Mouse (Mus musculus) brain, embryonic 14.5 days (tissue): ENCODE measurements at regions not wholly inside any gene's neighbourhood (a gene's known extent, or its start where the extent isn't known, plus 50 kb on each side); places are given as distances from the start of the nearest gene placed in this dataset.

ENCODE experiments used
- DNase-seq: peaks from one replicate; pipeline ENCODE4 v3.0.0-alpha.2; 2011; ENCODE audit warnings: low read depth
- CTCF ChIP-seq: fragments of 200-500 bp; IDR thresholded peaks from 2 replicates; pipeline ENCODE4 v1.5.1; 2012; ENCODE audit warnings: inconsistent platforms, mild to moderate bottlenecking, moderate library complexity, borderline replicate concordance; ENCODE audit not compliant: insufficient read depth, insufficient read length; ENCODE audit errors: extremely low read depth
- POLR2A ChIP-seq: fragments of 200-500 bp; IDR thresholded peaks from 2 replicates; pipeline ENCODE4 v1.6.1; 2012; ENCODE audit warnings: mild to moderate bottlenecking, inconsistent platforms, borderline replicate concordance; ENCODE audit not compliant: poor library complexity, insufficient read depth, insufficient read length, severe bottlenecking; ENCODE audit errors: extremely low read depth

DNA sequence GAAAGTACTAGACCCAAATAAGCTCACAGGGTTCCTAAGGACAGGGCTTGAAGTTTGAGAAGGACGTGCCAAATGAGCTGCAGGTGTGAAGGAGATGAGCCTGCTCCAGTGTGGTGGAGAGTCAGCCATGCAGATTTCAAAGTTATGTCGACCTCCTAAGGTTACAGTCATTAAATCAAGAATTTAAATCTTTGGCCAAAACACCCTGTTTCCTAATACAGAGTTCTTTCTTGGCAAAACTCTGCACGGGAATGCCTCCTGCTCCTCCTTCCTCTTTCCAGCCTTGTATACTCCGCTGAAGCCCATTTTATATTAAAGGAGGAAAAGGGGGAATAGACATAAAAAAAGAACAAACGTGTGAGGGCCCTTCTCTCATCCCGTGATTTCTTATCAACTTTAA, 315.1 kb upstream of the Npvf start:
- no peak for DNase-seq
- TF ChIP-seq POLR2A = no peak
- no peak for TF ChIP-seq CTCF

DNA sequence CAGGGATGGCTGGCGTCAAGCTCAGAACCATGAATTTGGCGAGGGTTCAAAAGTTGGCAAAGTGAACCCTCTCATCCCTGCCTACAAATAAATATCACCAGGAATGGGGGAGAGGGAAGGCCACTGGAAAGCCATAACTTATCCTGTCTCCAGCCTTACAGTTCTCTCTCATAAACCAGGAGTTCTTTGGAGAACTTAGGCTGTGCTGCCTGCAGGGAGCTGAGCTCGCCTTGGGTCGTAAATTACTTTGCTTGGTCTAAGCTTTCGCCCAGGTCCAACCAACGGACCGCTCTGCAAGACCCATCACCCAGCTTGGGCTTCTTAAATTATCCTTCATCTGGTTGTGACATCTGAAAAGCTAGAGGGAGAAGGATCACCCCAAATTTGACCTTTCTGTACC, 315.8 kb upstream of the Npvf start:
- TF ChIP-seq POLR2A = no peak
- TF ChIP-seq CTCF = no peak
- DNase-seq = no peak

DNA sequence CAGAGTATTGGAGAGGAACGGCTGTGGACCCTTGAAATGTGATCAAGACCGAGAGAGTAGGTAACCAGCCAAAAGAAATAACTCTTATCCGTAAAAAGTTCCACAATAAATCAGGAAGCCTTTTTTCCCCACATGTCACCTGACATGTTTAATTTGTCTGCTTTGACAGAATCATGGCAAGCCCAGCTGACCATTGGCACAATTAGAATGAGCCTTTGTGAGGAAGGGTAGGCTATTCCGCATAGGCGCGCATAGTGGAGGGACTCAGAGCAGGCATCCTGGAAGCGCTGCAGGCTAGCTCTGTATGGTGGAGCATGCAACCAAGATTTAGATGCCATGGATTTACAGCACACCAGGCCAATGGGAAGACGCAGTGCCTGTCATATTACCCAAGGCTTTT, 316.5 kb upstream of the Npvf start:
- DNase-seq = peak; percentile 57
- TF ChIP-seq POLR2A (no peak), CTCF (no peak)

DNA sequence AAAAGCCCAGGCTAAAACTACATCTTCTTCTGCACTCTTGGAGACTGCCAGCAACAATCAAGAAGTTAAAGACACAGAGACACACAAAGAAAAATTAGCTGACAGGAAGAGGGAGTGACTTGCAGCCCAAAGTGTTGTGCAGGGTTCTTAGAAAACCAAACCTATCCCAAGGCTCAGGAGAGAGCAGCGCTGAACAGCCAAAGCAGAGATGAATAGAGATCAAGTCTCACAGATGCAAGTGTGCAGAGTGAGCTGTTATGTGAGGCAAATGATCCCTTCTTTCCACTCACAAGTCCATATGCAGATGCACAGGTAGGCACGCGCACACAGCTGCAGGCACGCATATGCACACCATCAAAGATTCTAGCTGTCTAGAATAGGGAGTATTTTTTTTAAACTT, 318.0 kb upstream of the Npvf start:
- DNase-seq = no peak
- no peak for TF ChIP-seq CTCF
- no peak for TF ChIP-seq POLR2A

DNA sequence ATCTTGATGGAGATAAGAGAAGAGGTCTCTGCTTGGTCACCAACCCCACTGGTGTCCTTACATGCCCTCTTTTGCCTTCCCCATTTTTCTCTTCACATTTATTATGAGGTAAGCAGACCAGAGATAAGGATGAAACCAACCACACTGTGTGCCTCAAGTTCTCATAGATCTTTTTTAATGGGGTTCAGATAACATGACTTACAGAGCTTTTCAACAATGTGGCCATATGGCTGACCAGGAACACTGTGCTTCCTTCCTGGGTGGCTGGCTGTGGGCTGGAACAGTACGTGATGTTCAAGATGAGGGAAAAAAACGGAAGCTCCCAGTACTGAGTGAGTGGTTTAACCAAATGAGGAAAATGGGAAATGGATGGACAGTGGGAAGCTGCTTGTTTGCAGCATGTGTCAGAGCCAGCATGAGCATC, 319.0 kb upstream of the Npvf start:
- DNase-seq = no peak
- TF ChIP-seq CTCF = no peak
- TF ChIP-seq POLR2A = no peak

DNA sequence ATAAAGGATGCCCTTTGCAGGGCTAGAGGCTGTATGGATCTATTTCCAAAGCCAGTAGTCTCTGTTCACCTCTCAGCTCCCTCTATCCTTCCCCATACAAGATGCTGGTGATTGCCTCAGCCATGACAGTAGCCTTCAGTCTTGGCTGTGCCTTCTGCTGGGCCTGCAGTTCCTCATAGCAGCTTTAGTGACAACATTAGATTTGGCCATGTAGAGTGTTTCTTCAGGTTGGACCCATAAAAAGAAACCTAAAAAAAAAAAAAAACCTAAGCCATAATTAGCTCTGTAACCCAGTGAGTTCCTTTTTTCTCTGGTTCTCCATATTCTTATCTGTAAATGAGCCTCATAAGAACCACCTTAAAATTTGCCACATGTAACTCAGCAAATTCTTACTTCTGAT, 319.6 kb upstream of the Npvf start:
- no peak for DNase-seq
- no peak for TF ChIP-seq POLR2A
- TF ChIP-seq CTCF = no peak

DNA sequence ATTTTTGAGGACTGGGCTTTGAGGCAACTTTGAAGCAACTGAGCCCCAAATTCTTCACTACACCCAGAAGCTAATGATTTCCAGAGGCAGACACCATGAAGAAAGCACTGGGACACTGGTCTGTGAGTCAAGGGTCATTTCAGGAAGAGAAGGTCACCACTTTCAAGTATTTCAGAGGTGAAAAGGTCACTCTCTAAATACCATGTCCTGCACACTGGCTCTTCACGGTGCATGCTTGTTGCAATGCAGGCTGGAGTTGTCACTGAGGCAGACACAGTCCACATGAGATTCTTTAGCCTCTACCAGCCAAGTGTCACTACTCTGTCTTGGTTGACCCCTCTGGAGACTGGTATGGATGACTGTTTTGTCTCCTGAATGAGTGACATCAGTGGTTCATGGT, 320.7 kb upstream of the Npvf start:
- TF ChIP-seq POLR2A (no peak), CTCF (no peak)
- DNase-seq = no peak

DNA sequence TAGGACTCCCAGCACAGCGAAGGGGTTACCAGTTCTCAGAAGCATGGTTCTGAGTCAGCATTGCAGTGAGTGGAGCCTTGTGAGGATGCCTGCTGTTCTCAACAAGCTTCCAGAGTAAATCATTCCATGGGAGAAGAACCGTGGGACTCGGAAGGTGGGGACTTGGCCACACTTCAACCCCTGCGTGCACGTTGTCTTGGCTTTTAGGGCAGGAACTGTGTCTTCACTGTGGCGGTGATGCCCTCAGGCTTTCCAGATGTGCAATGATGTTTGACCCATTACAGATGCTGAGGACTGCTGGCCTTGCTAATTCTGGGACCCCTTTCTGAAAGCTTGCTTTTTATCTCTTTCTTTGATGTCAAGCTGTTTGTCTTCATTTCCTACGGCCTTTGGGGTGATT, 322.7 kb upstream of the Npvf start:
- TF ChIP-seq POLR2A = no peak
- no peak for TF ChIP-seq CTCF
- no peak for DNase-seq

DNA sequence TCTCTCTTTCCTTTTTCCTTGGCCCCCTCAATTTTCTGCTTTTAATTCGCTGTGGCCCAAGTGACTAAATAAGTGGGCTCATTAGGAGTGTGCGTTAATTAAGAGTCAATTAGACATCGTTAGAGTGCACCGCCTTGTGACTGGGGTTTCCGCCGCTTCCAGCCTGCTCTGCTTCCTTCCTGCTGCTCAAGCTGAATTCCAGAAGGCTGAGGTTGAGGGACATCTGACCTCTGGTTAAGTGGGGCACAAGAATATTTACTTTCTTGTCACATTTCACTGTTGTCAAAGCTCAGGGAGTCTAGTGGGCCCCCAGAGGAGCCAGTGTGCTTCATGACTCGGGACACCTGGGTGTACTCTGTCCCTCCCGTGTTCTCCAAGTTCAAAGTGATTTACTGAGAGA, 323.1 kb upstream of the Npvf start:
- peak; percentile 52 for DNase-seq
- no peak for TF ChIP-seq CTCF

DNA sequence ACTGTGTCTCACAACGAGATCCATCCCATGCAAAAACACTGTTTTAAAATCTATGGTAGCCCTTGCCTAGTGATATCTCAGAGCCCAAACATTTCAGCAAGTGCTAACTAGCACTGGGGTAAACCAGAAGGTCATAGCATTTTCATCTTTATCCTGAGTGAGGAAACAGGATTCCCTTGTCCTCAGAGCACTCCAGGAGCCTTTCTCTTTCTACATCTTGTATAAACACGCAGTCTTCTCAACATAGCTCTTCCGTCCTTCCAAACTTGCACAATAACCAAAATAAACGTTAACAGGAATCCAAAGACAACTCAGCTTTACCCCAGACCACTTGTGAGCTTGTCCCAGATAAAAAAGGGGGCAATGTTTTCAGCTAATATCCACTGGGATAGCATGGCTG, 323.8 kb upstream of the Npvf start:
- DNase-seq = no peak
- no peak for TF ChIP-seq POLR2A
- TF ChIP-seq CTCF = no peak

DNA sequence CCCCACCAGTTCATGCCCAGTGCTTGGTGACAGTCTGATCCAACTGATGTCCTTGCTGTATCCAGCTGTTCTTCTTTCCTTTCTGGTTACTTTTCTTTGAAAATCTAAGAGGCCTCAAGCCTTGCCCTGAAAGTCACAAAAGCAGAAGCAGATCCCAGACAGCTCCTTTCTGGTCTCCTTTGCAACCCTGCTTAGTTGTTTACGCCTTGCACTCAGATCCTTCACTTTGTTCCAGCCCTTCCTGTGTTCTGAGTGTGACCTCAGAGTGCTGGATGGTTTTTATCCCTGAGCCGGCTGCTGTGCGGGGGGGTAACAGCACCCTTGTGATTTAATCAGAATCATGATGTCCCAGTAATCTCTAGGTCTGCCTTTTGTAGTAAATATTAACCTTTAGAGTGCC, 324.3 kb upstream of the Npvf start:
- TF ChIP-seq CTCF (no peak), POLR2A (no peak)
- DNase-seq = no peak

DNA sequence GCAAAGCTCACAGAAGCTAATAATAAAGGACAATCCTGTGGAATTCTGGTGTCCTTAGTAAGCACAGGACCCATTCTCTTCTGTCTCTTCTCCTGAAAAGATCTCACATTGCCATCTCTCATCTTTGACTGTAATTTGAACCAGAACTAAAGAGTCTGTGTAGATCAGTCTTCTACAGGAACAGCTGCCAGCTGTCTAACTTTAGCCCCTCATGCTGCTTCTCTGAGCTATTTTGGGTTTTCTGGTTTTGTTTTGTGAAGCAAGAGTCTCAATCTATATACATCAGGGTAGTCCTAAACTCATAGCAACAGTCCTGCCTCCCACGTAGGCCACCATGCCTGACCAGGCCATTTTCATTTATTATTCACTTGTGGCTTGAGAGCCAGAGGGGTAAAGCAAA, 325.5 kb upstream of the Npvf start:
- TF ChIP-seq POLR2A (no peak), CTCF (no peak)
- DNase-seq = no peak

DNA sequence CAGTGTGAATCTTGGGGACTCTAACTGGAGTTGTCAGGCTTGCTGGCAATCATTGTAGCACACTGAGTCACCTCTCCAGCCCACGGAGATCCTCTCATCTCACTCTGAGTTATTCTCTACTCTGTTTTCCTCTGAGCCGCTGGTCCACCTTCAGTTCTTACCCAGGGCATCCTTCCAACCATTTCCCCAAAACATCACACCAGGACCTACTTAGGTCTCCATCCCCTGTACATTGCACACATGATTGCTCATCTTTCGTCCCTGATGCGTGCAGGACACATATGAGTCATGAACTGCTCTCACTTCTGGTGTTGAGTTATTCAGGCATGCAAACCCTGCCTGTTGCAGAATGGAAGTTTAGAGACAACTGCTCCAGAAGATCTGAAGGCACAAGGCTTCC, 326.1 kb upstream of the Npvf start:
- no peak for TF ChIP-seq CTCF
- no peak for TF ChIP-seq POLR2A
- no peak for DNase-seq

DNA sequence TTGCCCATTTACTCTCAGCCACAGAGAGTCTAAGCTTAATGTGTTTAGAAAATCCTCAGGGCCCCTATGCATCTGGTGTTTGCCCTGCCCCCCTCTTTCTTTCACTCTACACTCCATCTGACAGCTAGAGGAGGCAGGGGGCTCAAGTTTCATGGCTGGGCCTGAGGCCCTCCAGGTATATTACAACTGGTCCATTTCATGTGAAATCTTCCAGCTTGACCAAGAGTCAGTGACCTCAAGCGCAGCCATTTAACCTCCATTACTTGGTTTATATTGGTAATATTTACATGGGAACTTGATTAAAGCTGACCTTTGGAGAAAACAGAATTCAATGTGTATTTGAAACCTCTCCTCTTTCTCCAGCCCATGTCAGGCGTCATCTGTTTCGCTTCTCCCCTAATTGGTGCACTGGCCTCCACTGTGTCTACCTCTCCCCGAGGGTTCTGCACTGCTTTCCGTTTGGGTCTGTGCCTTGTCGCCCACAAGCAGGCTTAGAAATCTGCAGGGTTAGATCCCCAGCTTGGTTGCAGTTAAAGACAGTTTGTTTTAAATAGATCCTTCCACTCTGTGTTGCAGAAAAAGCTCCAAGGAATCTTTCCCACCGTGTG, 327.6 kb upstream of the Npvf start:
- no peak for TF ChIP-seq CTCF
- TF ChIP-seq POLR2A = no peak
- DNase-seq = no peak

DNA sequence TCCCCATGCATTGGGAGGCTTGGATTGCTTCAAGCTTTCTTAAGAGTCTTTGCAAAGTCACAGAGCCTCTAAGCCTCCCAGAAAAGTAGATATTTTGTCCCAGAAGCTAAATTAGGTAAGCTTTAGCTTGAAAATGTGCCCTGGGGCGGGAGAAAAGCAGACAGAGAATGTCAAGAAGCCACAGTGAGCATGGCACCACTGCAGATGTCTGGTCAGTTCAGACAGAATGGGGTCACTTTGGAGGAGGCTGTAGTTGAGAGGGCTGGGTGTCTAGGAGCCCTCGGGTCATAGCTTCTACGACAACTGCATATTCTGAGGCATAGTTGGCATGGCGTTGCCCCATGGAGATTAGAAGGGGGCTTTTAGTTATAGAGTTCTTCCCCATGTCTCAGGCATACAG, 328.6 kb upstream of the Npvf start:
- TF ChIP-seq CTCF (no peak), POLR2A (no peak)
- DNase-seq = no peak
